Mouse (Mus musculus): ENCODE results near the gene Il12rb1. TPM values are rescaled to one million over a fixed set of nuclear protein-coding genes. Genes with fewer than 3 reads are reported as not detected.

Gene Il12rb1
- total and polyA plus RNA-seq, 3 experiments = 0.16 TPM; not detected in 2

GRCm38 (mm10) chr8:70766571-70767440 is 41.4 kb upstream of the Il12rb1 start:
- Histone ChIP-seq H3K4me1 (ENCODE audit: control insufficient read depth, insufficient read depth, low read length) (peaks cover 6% of the 10 kb centered on the region), H3K4me3 (peak overlapping the region; percentile 51), H3K27ac (peak overlapping the region; percentile 62), H3K9ac (ENCODE audit: low read depth, low read length) (peak overlapping the region; percentile 41), H3K79me2 (replicated peaks; ENCODE audit: control insufficient read depth, insufficient read depth, low read length) (no peaks in the 10 kb centered on the region), H3K27me3 (ENCODE audit: control insufficient read depth, insufficient read depth, low read length) (no peaks in the 10 kb centered on the region), H3K36me3 (ENCODE audit: control insufficient read depth, insufficient read depth, low read length) (no peaks in the 10 kb centered on the region)
- TF ChIP-seq POLR2A (IDR thresholded peaks at IDR 0.05; ENCODE audit: insufficient read depth, low read depth, low read length) (peak; percentile 77), EP300 (IDR thresholded peaks at IDR 0.05; ENCODE audit: insufficient read depth, low read depth, low read length) (no peak), CTCF (IDR thresholded peaks at IDR 0.05) (no peak)
- intact Hi-C loops (cut with DNase I) = loop anchor here (2.0 kb wide), 1 partner anchor 74 kb away; no protein-coding TSS in a partner anchor
- DNase-seq = peak; percentile 78 to 80
- 12% methylated on average over 21 of the region's 21 CpGs for WGBS

DNA sequence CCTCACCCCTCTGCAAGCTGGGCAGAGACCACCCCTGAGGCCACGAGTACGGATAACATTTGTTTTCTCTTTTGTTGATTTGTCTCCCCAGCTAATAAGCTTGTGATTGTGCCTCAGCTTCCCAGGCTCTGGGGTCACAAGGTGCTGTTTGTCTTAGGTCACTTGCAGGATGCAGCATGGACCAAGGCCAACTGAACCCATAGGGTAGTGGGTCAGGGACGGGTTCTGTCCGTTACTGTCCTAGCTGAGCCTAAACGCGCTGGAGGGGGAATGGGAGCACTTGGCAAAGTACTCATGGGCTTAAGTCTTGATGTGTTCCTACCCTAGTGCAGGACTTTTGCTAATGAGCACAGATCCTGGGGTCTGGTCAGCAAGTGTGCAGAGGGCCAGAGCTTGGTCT is 40.7 kb upstream of the Il12rb1 start:
- H3K4me1 ChIP-seq (ENCODE audit: control insufficient read depth, insufficient read depth, low read length) = peaks cover 6% of the 10 kb centered on the region
- DNase-seq = no peak
- H3K27ac ChIP-seq = no peak overlapping the region
- TF ChIP-seq EP300 (IDR thresholded peaks at IDR 0.05; ENCODE audit: insufficient read depth, low read depth, low read length) (no peak), CTCF (IDR thresholded peaks at IDR 0.05) (no peak), POLR2A (IDR thresholded peaks at IDR 0.05; ENCODE audit: insufficient read depth, low read depth, low read length) (no peak)
- WGBS = 79% methylated on average over 6 of the region's 6 CpGs
- H3K9ac ChIP-seq (ENCODE audit: low read depth, low read length) = no peak overlapping the region
- intact Hi-C loops (cut with DNase I) = loop anchor here (2.0 kb wide), 1 partner anchor 73 kb away; no protein-coding TSS in a partner anchor
- no peaks in the 10 kb centered on the region for H3K36me3 ChIP-seq (ENCODE audit: control insufficient read depth, insufficient read depth, low read length)
- H3K79me2 ChIP-seq (replicated peaks; ENCODE audit: control insufficient read depth, insufficient read depth, low read length) = no peaks in the 10 kb centered on the region; the same call in 1 of the 2 replicates
- no peak overlapping the region for H3K4me3 ChIP-seq
- H3K27me3 ChIP-seq (ENCODE audit: control insufficient read depth, insufficient read depth, low read length) = no peaks in the 10 kb centered on the region

DNA sequence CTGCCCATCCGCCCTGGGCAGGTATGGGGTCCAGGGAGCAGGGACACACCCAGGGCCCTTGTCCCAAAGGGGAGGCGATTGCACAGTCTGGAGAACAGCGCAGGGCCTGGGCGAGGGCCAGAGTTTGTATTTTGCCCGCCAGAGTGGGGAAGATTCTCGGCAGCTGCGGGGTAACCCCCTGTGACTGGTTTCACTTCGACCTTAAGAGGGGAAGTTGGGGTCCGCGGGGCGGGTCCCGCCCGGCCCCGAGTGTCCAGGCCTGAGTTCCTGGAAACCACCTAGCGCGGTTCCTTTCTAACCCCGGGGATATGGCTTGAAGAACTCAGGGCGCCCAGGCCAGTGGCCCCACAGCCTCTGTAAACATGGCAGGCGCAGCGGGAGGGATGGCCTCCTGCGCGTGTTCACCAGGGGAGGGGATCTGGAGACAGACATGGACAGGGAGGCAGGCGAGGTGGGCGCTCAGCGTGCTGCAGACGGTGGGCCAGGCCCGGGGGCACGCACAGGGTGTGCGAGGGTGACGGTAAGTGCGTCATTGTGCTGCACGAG is 39.9 kb upstream of the Il12rb1 start:
- Histone ChIP-seq H3K27me3 (ENCODE audit: control insufficient read depth, insufficient read depth, low read length) (no peaks in the 10 kb centered on the region), H3K27ac (no peak overlapping the region), H3K4me1 (ENCODE audit: control insufficient read depth, insufficient read depth, low read length) (peaks cover 6% of the 10 kb centered on the region), H3K4me3 (no peak overlapping the region), H3K36me3 (ENCODE audit: control insufficient read depth, insufficient read depth, low read length) (no peaks in the 10 kb centered on the region), H3K9ac (ENCODE audit: low read depth, low read length) (no peak overlapping the region), H3K79me2 (replicated peaks; ENCODE audit: control insufficient read depth, insufficient read depth, low read length) (no peaks in the 10 kb centered on the region; the same call in 1 of the 2 replicates)
- DNase-seq = peak; percentile 47 to 74
- TF ChIP-seq CTCF (IDR thresholded peaks at IDR 0.05) (no peak), EP300 (IDR thresholded peaks at IDR 0.05; ENCODE audit: insufficient read depth, low read depth, low read length) (no peak), POLR2A (IDR thresholded peaks at IDR 0.05; ENCODE audit: insufficient read depth, low read depth, low read length) (no peak)
- intact Hi-C loops (cut with DNase I) = no loop called here
- WGBS = 90% methylated on average over 32 of the region's 32 CpGs

GRCm38 (mm10) chr8:70768956-70769355 is 39.3 kb upstream of the Il12rb1 start:
- H3K36me3 ChIP-seq (ENCODE audit: control insufficient read depth, insufficient read depth, low read length) = no peaks in the 10 kb centered on the region
- intact Hi-C loops (cut with DNase I) = loop anchor here (1.0 kb wide), 1 partner anchor 49 kb away; no protein-coding TSS in a partner anchor
- H3K4me3 ChIP-seq = no peak overlapping the region
- TF ChIP-seq CTCF (IDR thresholded peaks at IDR 0.05) (no peak), EP300 (IDR thresholded peaks at IDR 0.05; ENCODE audit: insufficient read depth, low read depth, low read length) (no peak), POLR2A (IDR thresholded peaks at IDR 0.05; ENCODE audit: insufficient read depth, low read depth, low read length) (no peak)
- WGBS = 84% methylated on average over 16 of the region's 16 CpGs
- no peak overlapping the region for H3K27ac ChIP-seq
- peaks cover 6% of the 10 kb centered on the region for H3K4me1 ChIP-seq (ENCODE audit: control insufficient read depth, insufficient read depth, low read length)
- peak; percentile 54 to 58 for DNase-seq
- H3K79me2 ChIP-seq (replicated peaks; ENCODE audit: control insufficient read depth, insufficient read depth, low read length) = no peaks in the 10 kb centered on the region; the same call in 1 of the 2 replicates
- H3K9ac ChIP-seq (ENCODE audit: low read depth, low read length) = no peak overlapping the region
- H3K27me3 ChIP-seq (ENCODE audit: control insufficient read depth, insufficient read depth, low read length) = no peaks in the 10 kb centered on the region

DNA sequence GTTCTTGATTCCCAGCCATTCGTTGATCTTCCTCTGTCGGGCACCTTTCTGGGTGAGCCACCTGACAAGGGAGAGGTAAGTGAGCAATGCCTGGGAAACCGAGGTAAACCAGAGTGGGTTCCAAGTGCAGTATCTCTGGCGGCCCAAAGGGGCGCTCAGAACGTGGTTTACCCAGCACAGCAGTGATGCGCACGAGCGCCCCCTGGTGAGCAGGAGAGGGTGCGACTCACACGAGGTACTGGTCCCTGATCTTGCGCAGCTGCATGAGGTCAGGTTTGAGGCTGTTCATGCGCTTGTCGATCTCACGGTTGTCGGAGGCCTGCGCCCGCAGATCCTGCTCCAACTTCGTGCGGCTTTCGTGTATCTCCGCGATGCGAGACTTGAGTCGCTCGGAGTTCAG is 38.9 kb upstream of the Il12rb1 start:
- no peaks in the 10 kb centered on the region for H3K27me3 ChIP-seq (ENCODE audit: control insufficient read depth, insufficient read depth, low read length)
- H3K4me3 ChIP-seq = no peak overlapping the region
- no peak overlapping the region for H3K9ac ChIP-seq (ENCODE audit: low read depth, low read length)
- H3K27ac ChIP-seq = no peak overlapping the region
- 12% methylated on average over 26 of the region's 26 CpGs for WGBS
- TF ChIP-seq CTCF (IDR thresholded peaks at IDR 0.05) (no peak; the same call in 1 of the 2 replicates), POLR2A (IDR thresholded peaks at IDR 0.05; ENCODE audit: insufficient read depth, low read depth, low read length) (no peak), EP300 (IDR thresholded peaks at IDR 0.05; ENCODE audit: insufficient read depth, low read depth, low read length) (peak; percentile 92; the same call in 1 of the 2 replicates)
- peak; percentile 93 to 94 for DNase-seq
- H3K36me3 ChIP-seq (ENCODE audit: control insufficient read depth, insufficient read depth, low read length) = no peaks in the 10 kb centered on the region
- H3K4me1 ChIP-seq (ENCODE audit: control insufficient read depth, insufficient read depth, low read length) = peaks cover 10% of the 10 kb centered on the region
- H3K79me2 ChIP-seq (replicated peaks; ENCODE audit: control insufficient read depth, insufficient read depth, low read length) = no peaks in the 10 kb centered on the region; the same call in 1 of the 2 replicates
- intact Hi-C loops (cut with DNase I) = loop anchor here (1.0 kb wide), 1 partner anchor 49 kb away; no protein-coding TSS in a partner anchor
